Comparison of ENCODE assay signal across 16 mouse cellular contexts in genomic region chr11:113209220-113209878, GRCm38 (mm10).
DNase-seq lines count a peak whose midpoint lies in the region; ATAC-seq lines count a peak whose summit lies in the region.
"Had no signal": no experiment of that assay in that cellular context is flagged by ENCODE, and none has a peak within 500 bp of the region (broad histone marks: within the 10 kb centered on the region; RNA-seq: fewer than 3 reads in every experiment).

No protein-coding gene starts in this region.

- H3K27me3 ChIP-seq in lung, embryonic 15.5 days = no peaks in the 10 kb centered on the region
- no peaks in the 10 kb centered on the region for H3K27me3 ChIP-seq in stomach, embryonic 15.5 days (replicated peaks)
- H3K27me3 ChIP-seq in hindbrain, embryonic 10.5 days (ENCODE audit: insufficient read depth, poor library complexity, severe bottlenecking) = peaks cover 53% of the 10 kb centered on the region
- H3K27me3 ChIP-seq: hindbrain, embryonic 15.5 days; liver, embryonic 13.5 days; neural tube, embryonic 15.5 days had no signal

- H3K4me3 ChIP-seq in lung, embryonic 15.5 days = no peak overlapping the region
- H3K4me3 ChIP-seq in stomach, embryonic 15.5 days (replicated peaks) = no peak overlapping the region
- H3K4me3 ChIP-seq in hindbrain, embryonic 10.5 days = no peak overlapping the region
- H3K4me3 ChIP-seq: embryonic facial prominence, embryonic 10.5 days; hindbrain, embryonic 15.5 days; limb, embryonic 10.5 days; liver, embryonic 13.5 days; neural tube, embryonic 15.5 days had no signal

- no peak overlapping the region for H3K9ac ChIP-seq in lung, embryonic 15.5 days
- no peak overlapping the region for H3K9ac ChIP-seq in stomach, embryonic 15.5 days
- H3K9ac ChIP-seq: hindbrain, embryonic 15.5 days; liver, embryonic 13.5 days; neural tube, embryonic 15.5 days had no signal

- no peak for ATAC-seq in lung, embryonic 15.5 days (ENCODE audit: borderline replicate concordance, extremely low read depth, low FRiP score, low TSS enrichment)
- peak; percentile 50; the same call in 1 of the 2 replicates for ATAC-seq in stomach, embryonic 15.5 days (ENCODE audit: insufficient read depth, low FRiP score, low read depth)

- 61% methylated on average over 16 of the region's 16 CpGs for WGBS in lung, embryonic 15.5 days
- WGBS in stomach, embryonic 15.5 days = 59% methylated on average over 16 of the region's 16 CpGs
- WGBS in hindbrain, embryonic 10.5 days = 81% methylated on average over 16 of the region's 16 CpGs

- peaks cover 8% of the 10 kb centered on the region for H3K4me1 ChIP-seq in lung, embryonic 15.5 days
- no peaks in the 10 kb centered on the region; the same call in 1 of the 2 replicates for H3K4me1 ChIP-seq in stomach, embryonic 15.5 days
- 0 out of 2 replicates have a peak, but pooled peaks cover 4% of the 10 kb centered on the region for H3K4me1 ChIP-seq in hindbrain, embryonic 10.5 days (replicated peaks)
- H3K4me1 ChIP-seq: hindbrain, embryonic 15.5 days; liver, embryonic 13.5 days; neural tube, embryonic 15.5 days had no signal

- DNase-seq in adrenal gland, adult 8-10 months = peak; percentile 17
- no peak for DNase-seq in adrenal gland, postnatal 4 days (ENCODE audit: low spot score in 2 of 2)
- DNase-seq in lung, postnatal 10 days = no peak
- DNase-seq in fat pad, adult 2 months (ENCODE audit: extremely low read depth, low read depth, low spot score) = peak; percentile 58
- DNase-seq in hindbrain, embryonic 10.5 days (ENCODE audit: low spot score) = no peak
- no peak for DNase-seq in gastrocnemius, postnatal 25 days
- DNase-seq: cerebellum, adult 8-10 months; liver, embryonic 13.5 days; right cerebral cortex, adult 18-20 months; thymus, adult 2 months had no signal

- H3K27ac ChIP-seq in lung, embryonic 15.5 days = no peak overlapping the region
- peak overlapping the region; percentile 51; the same call in 1 of the 2 replicates for H3K27ac ChIP-seq in stomach, embryonic 15.5 days
- H3K27ac ChIP-seq in hindbrain, embryonic 10.5 days = no peak overlapping the region
- H3K27ac ChIP-seq: embryonic facial prominence, embryonic 10.5 days; hindbrain, embryonic 15.5 days; limb, embryonic 10.5 days; liver, embryonic 13.5 days; neural tube, embryonic 15.5 days had no signal

- peak overlapping the region; percentile 41 for H3K4me2 ChIP-seq in lung, embryonic 15.5 days
- no peak overlapping the region for H3K4me2 ChIP-seq in stomach, embryonic 15.5 days
- H3K4me2 ChIP-seq: hindbrain, embryonic 15.5 days; liver, embryonic 13.5 days; neural tube, embryonic 15.5 days had no signal

- no peaks in the 10 kb centered on the region for H3K9me3 ChIP-seq in lung, embryonic 15.5 days
- H3K9me3 ChIP-seq in stomach, embryonic 15.5 days = no peaks in the 10 kb centered on the region
- H3K9me3 ChIP-seq in hindbrain, embryonic 10.5 days = no peaks in the 10 kb centered on the region
- H3K9me3 ChIP-seq: hindbrain, embryonic 15.5 days; limb, embryonic 10.5 days; liver, embryonic 13.5 days; neural tube, embryonic 15.5 days had no signal

- H3K36me3 ChIP-seq in lung, embryonic 15.5 days = no peaks in the 10 kb centered on the region
- no peaks in the 10 kb centered on the region for H3K36me3 ChIP-seq in stomach, embryonic 15.5 days
- no peaks in the 10 kb centered on the region for H3K36me3 ChIP-seq in hindbrain, embryonic 10.5 days
- H3K36me3 ChIP-seq: embryonic facial prominence, embryonic 10.5 days; hindbrain, embryonic 15.5 days; limb, embryonic 10.5 days; liver, embryonic 13.5 days; neural tube, embryonic 15.5 days had no signal

Comparison
In these comparisons a context has a peak if more than half of its experiments do, and no peak if none do; other contexts are left out.
1. DNase-seq: peak in adrenal gland, adult 8-10 months (single experiment) and fat pad, adult 2 months (single experiment); none in adrenal gland, postnatal 4 days (0 of 2), lung, postnatal 10 days (single experiment), hindbrain, embryonic 10.5 days (single experiment) and gastrocnemius, postnatal 25 days (single experiment).